Mouse (Mus musculus) inflammation-experienced regulatory T-cells, adult 6 months (primary cell): ENCODE results near the gene Zfp72. TPM values are rescaled to one million over a fixed set of nuclear protein-coding genes. Genes with fewer than 3 reads are reported as not detected.

Experiments
- ATAC-seq: one replicate; pipeline ENCODE4 v1.8.0; 2017
- polyA plus RNA-seq, 3 experiments: library from polyadenylated mRNA; unstranded; fragments of 100-300 nt; shearing (Covaris generic); gene quantifications; one replicate each; pipeline ENCODE4 v1.2.1; 2017

Gene Zfp72
- polyA plus RNA-seq = 1 to 10 TPM; 1.7 to 2.7 (median 1.7) TPM

- peak; percentile 96 for ATAC-seq
Observed at GRCm38 (mm10) chr13:74390371-74390990, at the start of gene Zfp72. Gene Zfp72 (minus strand): TSS chr13:74390836.

DNA sequence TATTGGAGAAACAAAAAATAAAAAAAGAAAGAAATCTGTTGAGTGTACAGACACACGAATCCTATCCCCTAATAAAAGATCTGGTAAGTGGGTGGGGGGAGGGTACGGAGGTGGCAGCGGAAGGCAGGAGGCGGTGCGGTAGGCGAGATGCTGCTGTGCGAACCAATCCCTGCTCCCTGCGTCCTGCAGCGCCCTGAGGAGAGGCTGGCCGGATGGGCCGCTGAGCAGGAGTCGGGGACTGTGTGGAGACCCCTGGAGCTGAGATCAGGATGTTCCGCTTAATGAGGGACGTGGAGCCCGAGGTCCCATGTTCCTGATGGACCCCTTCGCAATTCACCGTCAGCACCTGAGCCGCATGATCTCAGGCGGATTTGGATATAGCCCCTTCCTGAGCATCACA is 49.3 kb upstream of the Zfp72 start:
- ATAC-seq = no peak

GRCm38 (mm10) chr13:74399298-74399839 is 8.7 kb upstream of the Zfp72 start, which contains the start of gene Ftl1-ps1:
Gene Ftl1-ps1 (plus strand): TSS chr13:74399694.
- ATAC-seq = no peak

DNA sequence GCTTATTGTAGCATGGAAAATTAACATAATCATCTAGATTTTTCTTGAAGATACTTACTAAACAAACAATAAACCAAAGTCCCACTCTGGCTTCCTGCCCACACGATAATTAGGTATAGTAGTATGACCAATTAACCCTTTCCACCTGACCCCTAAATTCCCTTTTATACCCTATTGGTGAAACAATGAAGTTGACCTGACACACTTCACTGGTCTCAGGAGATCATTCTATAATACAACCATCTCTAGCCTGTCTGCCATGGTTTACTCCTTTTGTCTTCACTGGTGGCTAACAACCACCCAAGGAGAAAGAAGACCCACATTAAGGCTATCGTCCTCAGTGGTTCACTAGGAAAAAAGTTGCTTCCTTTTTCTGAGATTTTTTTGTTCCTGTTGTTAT is 520 bp upstream of the Zfp72 start:
- no peak for ATAC-seq

DNA sequence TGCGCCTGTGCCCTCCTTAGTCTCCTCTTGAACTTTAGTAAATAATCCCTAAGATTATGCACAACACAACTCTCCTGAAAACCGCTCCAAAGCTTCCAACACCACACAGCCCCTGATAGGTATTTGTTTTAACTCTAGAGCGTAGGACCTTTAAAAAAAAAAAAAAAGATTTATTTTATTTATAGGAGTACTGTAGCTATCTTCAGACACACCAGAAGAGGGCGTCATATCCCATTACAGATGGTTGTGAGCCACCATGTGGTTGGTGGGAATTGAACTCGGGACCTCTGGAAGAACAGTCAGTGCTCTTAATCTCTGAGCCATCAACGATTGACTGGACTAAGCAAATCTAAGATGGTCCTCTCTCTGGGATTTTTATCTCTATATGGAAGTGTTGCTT is 906 bp downstream of the Zfp72 start:
- ATAC-seq = no peak

DNA sequence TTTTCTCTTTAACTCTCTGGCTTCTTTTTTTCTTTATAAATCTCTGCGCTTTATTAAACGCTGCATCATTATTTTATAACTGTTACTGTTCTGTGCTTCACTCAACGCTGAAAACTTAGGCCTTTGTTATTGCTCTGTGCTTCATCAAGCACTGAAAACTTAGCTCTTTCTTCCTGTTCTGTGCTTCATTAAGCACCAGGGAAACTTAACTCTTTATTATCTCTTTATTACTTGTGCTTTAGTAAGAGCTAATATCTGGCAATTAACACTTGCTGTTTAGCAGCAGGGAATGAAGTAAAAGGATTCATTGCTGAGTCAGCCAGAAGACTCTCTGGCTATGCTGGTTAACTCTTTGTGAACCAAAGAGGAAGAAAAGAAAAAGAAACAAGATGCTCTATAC is 8.3 kb downstream of the Zfp72 start:
- no peak for ATAC-seq

DNA sequence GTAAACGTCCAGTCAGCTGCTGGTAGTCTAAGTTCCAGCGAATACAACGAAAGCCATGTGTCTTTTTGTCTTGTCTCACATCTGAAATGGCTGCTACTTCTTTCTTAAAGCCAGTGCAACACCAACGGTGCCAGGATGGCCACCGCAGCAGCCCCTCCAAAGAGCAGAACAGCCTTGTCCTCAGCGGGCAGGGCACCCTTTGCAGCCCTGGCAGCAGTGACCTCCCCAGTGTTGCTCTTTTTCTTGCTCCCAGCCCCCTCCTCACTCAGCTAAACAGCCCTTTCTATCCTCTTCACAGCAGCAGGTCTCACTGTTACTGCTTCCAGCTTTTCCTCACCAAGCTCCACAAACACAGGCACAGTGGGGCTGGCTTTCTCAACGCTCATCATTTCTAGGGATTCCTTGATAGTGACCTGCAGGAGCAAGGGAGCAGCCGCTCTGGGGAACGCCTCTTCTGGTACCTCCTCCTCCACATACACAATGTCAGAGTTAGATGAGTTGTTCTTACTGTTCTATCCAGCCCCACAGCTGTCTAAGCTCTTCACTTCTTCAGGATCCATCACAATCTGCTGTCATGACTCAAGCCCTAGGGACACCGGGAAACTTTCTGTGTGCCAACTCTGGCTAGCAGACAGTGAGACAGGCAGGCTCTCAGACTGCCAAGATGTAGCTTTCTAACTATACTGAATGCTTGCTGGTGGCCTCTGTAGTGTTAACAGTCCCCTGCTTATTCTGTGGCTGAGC is 8.9 kb downstream of the Zfp72 start:
- ATAC-seq = no peak

GRCm38 (mm10) chr13:74363859-74364235 is 26.8 kb downstream of the Zfp72 start, which contains the start of gene Lrrc14b:
Gene Lrrc14b (minus strand): TSS chr13:74364005.
- ATAC-seq = no peak

GRCm38 (mm10) chr13:74363176-74363858 is 27.3 kb downstream of the Zfp72 start:
- ATAC-seq = no peak

DNA sequence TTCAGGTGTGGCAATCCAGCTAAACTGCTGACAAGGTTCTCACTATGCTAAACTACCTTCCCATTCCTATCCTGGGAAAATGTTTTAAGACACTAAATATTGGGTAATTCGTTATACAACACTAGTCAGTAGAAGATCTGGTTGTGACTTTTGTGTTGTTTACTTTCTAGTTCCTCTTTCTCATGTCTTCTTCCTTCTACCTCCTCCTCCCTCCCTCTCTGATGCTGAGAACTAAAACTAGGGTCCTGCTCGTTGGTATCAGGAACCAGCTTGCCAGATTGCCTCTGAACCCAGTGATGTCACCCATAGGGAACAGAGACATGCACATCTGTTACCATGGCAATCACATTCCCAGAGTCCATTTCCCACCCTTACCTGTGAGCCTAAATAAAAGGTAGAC is 28.4 kb downstream of the Zfp72 start:
- ATAC-seq = no peak

DNA sequence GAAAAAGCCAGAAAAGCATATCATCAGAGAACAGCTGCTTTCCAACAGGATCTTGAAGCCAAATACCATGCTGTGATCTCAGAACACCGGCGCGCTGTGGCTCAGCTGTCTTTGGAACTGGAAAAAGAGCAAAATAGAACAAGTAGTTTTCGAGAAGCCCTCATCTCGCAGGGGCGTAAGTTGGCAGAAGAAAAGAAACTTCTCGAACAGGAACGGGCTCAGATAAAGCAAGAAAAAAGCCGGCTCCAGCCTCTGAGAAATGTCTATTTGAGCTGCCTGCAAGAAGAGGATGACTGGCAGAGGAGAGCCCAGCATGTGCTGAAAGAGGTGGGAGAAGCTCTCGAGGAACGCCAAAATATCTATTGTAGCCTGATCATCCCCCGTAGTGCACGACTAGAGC is 34.1 kb downstream of the Zfp72 start:
- no peak for ATAC-seq

- ATAC-seq = peak; percentile 55
Observed at GRCm38 (mm10) chr13:74350435-74350906, 40.2 kb downstream of the Zfp72 start.

GRCm38 (mm10) chr13:74349566-74350434 is 40.8 kb downstream of the Zfp72 start, which contains the start of the genes Sdha and Ccdc127:
Gene Sdha (minus strand): TSS chr13:74350280.
Gene Ccdc127 (plus strand): TSS chr13:74350309.
- ATAC-seq = peak; percentile 92

- ATAC-seq = peak; percentile 97
Observed at GRCm38 (mm10) chr13:74341036-74341435, 49.6 kb downstream of the Zfp72 start.

DNA sequence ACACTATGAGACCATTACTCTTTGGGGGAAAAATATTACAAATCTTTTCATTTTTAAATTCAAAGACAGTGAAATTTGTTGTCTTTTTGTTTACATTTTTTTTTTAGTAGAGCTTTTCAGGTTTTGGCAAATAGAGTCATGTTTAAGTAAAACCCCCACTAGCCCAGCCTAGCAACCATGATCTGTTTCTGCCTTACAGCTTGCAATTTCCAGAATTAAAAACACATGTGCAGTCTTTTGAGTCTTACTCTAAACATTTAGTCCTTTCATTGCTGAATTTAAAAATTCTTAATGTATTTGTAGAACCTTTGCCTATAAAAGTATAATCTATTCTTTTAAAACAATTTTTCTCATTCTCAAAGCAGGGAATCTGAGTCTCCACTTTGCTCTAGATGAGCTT is 61.3 kb downstream of the Zfp72 start:
- ATAC-seq = no peak

Other genes with a start within 250 kb of the Zfp72 start
- 10 to 100 TPM; 82.9 to 87.4 (median 86.4) TPM for gene Exoc3, start 182.1 kb downstream of the Zfp72 start, polyA plus RNA-seq
- under 1 TPM in 2 of 3 experiments, not detected in 1; 0.09 to 0.16 TPM for gene Ahrr, start 98.5 kb downstream of the Zfp72 start, polyA plus RNA-seq
- 100 to 1,000 TPM; 181 to 205 (median 183) TPM for gene Pdcd6, start 73.3 kb downstream of the Zfp72 start, polyA plus RNA-seq
- 100 to 1,000 TPM; 264 to 339 (median 292) TPM for gene Sdha, start 40.6 kb downstream of the Zfp72 start, polyA plus RNA-seq
- 10 to 100 TPM; 39.0 to 40.3 (median 39.1) TPM for gene Ccdc127, start 40.5 kb downstream of the Zfp72 start, polyA plus RNA-seq
- gene Lrrc14b, start 26.8 kb downstream of the Zfp72 start, polyA plus RNA-seq = not detected
- gene Ftl1-ps1, start 8.9 kb upstream of the Zfp72 start, polyA plus RNA-seq = 10 to 100 TPM; 42.2 to 99.5 (median 52.3) TPM
- gene Zfp825, start 103.2 kb upstream of the Zfp72 start, polyA plus RNA-seq = 10 to 100 TPM; 19.0 to 27.5 (median 20.9) TPM
- gene Erap1, start 248.7 kb upstream of the Zfp72 start, polyA plus RNA-seq = 100 to 1,000 TPM in 1 of 3 experiments, 10 to 100 TPM in 2; 71.2 to 140 (median 91.7) TPM